Mouse (Mus musculus) CH12.LX (cell line): ENCODE data around the gene Phpt1. TPM values are rescaled to one million over a fixed set of nuclear protein-coding genes. Genes with fewer than 3 reads are reported as not detected.

Source experiments
- DNase-seq: peaks from one replicate; pipeline ENCODE4 v3.0.0-alpha.2; 2013; ENCODE audit errors: extremely low read depth
- H3K27ac ChIP-seq: 2 replicates; pipeline ENCODE4 v1.5.1; 2012; ENCODE audit warnings: low read depth, mild to moderate bottlenecking, control low read depth, moderate library complexity; ENCODE audit not compliant: insufficient read depth
- H3K27me3 ChIP-seq: replicated peaks from 2 replicates; pipeline ENCODE3; 2012; ENCODE audit warnings: inconsistent platforms
- H3K36me3 ChIP-seq, 2 experiments: replicated peaks in 1 of 2; 2 replicates each; pipeline versions ENCODE3 to v1.6.1; 2012; ENCODE audit warnings: inconsistent platforms in 1 of 2, low read length in 1 of 2, mild to moderate bottlenecking in 1 of 2, mixed read lengths in 1 of 2, moderate library complexity in 1 of 2; ENCODE audit not compliant: control insufficient read depth in 1 of 2, insufficient read depth in 1 of 2
- H3K4me1 ChIP-seq, 2 experiments: 2 replicates each; pipeline ENCODE4 v1.6.1; 2012; ENCODE audit warnings: inconsistent platforms in 1 of 2, moderate library complexity in 1 of 2; ENCODE audit not compliant: insufficient read depth in 2 of 2, control insufficient read depth in 1 of 2
- H3K4me2 ChIP-seq: 2 replicates; pipeline ENCODE4 v1.6.1; 2012; ENCODE audit warnings: low read depth, mild to moderate bottlenecking, control low read depth; ENCODE audit not compliant: poor library complexity, insufficient read depth, severe bottlenecking
- H3K4me3 ChIP-seq, 3 experiments: fragments of 150-350 bp in 1 of 3; sonication (generic) in 1 of 3; replicated peaks in 1 of 3; 2 replicates each; pipeline versions ENCODE3 to v1.5.1; 2011 to 2012; ENCODE audit warnings: low read depth in 2 of 3, low read length in 2 of 3, mild to moderate bottlenecking in 2 of 3, moderate library complexity in 2 of 3, control low read depth in 1 of 3, improper control_type of control experiment in 1 of 3, inconsistent platforms in 1 of 3, mixed read lengths in 1 of 3; ENCODE audit not compliant: poor library complexity in 1 of 3
- H3K79me2 ChIP-seq: replicated peaks from 2 replicates; pipeline ENCODE4 v1.6.1; 2012; ENCODE audit warnings: mild to moderate bottlenecking, moderate library complexity; ENCODE audit not compliant: control insufficient read depth, poor library complexity, insufficient read depth, severe bottlenecking; ENCODE audit errors: extremely low read depth
- H3K9ac ChIP-seq: 2 replicates; pipeline ENCODE4 v1.6.1; 2012; ENCODE audit warnings: low read depth, mild to moderate bottlenecking, control low read depth, moderate library complexity; ENCODE audit not compliant: insufficient read depth
- H3K9me3 ChIP-seq: replicated peaks from 2 replicates; pipeline ENCODE3; 2012; ENCODE audit warnings: low read length, inconsistent platforms, mixed read lengths
- BHLHE40 ChIP-seq: IDR thresholded peaks from 2 replicates; pipeline ENCODE4 v1.6.1; 2011; ENCODE audit warnings: mild to moderate bottlenecking, low read depth, low read length, improper control_type of control experiment
- CTCF ChIP-seq, 2 experiments: IDR thresholded peaks in 1 of 2; conservative IDR thresholded peaks in 1 of 2; 2 replicates each; pipeline ENCODE4 v1.5.1; 2011 to 2012; ENCODE audit warnings: low read depth in 2 of 2, low read length in 2 of 2, improper control_type of control experiment in 1 of 2, inconsistent platforms in 1 of 2, mild to moderate bottlenecking in 1 of 2, moderate library complexity in 1 of 2
- IRF4 ChIP-seq: IDR thresholded peaks from 2 replicates; pipeline ENCODE4 v1.6.1; 2014; ENCODE audit warnings: low read depth, mild to moderate bottlenecking, inconsistent platforms, low read length, improper control_type of control experiment
- JUN ChIP-seq: IDR thresholded peaks from 2 replicates; pipeline ENCODE4 v1.6.1; 2011; ENCODE audit warnings: low read depth, mild to moderate bottlenecking, low read length, improper control_type of control experiment, moderate library complexity; ENCODE audit not compliant: insufficient read depth
- KAT2A ChIP-seq: IDR thresholded peaks from 2 replicates; pipeline ENCODE4 v1.6.1; 2012; ENCODE audit warnings: low read length, improper control_type of control experiment, inconsistent platforms; ENCODE audit not compliant: insufficient replicate concordance
- NELFE ChIP-seq: IDR thresholded peaks from 2 replicates; pipeline ENCODE4 v1.6.1; 2011; ENCODE audit warnings: low read depth, low read length, improper control_type of control experiment
- NRF1 ChIP-seq: IDR thresholded peaks from 2 replicates; pipeline ENCODE4 v1.6.1; 2014; ENCODE audit warnings: low read depth, mild to moderate bottlenecking, inconsistent platforms, low read length, improper control_type of control experiment, moderate library complexity
- POLR2A ChIP-seq: IDR thresholded peaks from 2 replicates; pipeline ENCODE4 v1.6.1; 2011; ENCODE audit warnings: low read depth, mild to moderate bottlenecking, improper control_type of control experiment, low read length
- RAD21 ChIP-seq: IDR thresholded peaks from 2 replicates; pipeline ENCODE4 v1.6.1; 2011; ENCODE audit warnings: low read depth, mild to moderate bottlenecking, low read length, improper control_type of control experiment, moderate library complexity
- SIN3A ChIP-seq: IDR thresholded peaks from 2 replicates; pipeline ENCODE4 v1.6.1; 2012; ENCODE audit warnings: low read length, improper control_type of control experiment, inconsistent platforms
- SMC3 ChIP-seq: IDR thresholded peaks from 2 replicates; pipeline ENCODE4 v1.6.1; 2011; ENCODE audit warnings: low read depth, low read length, improper control_type of control experiment
- TCF12 ChIP-seq: IDR thresholded peaks from 2 replicates; pipeline ENCODE4 v1.6.1; 2014; ENCODE audit warnings: low read depth, mild to moderate bottlenecking, inconsistent platforms, low read length, improper control_type of control experiment
- ZC3H11A ChIP-seq: IDR thresholded peaks from 2 replicates; pipeline ENCODE4 v1.6.1; 2012; ENCODE audit warnings: low read depth, mild to moderate bottlenecking, inconsistent platforms, low read length, improper control_type of control experiment
- ZKSCAN1 ChIP-seq: IDR thresholded peaks from 2 replicates; pipeline ENCODE4 v1.6.1; 2012; ENCODE audit warnings: low read depth, inconsistent platforms, low read length, improper control_type of control experiment, borderline replicate concordance
- dilution Hi-C: fragments of 300-500 bp; cut with MboI; formaldehyde crosslinking; loops from 2 replicates; pipeline ENCODE4 v1.14.3; 2020; ENCODE audit warnings: low sequenced_read_pairs; ENCODE audit not compliant: extremely low pct_unique_long_range_greater_than_20kb, extremely low pct_ligation_motif_present
- in situ Hi-C: fragments of 300-500 bp; cut with MboI; formaldehyde crosslinking; loops from 3 replicates; pipeline ENCODE4 v1.14.3; 2019; ENCODE audit warnings: low sequenced_read_pairs, low pct_ligation_motif_present, low pct_unique_long_range_greater_than_20kb, mixed read lengths
- polyA plus RNA-seq: library from polyadenylated mRNA; unstranded; fragments of >175 nt; gene quantifications from 2 replicates; pipeline ENCODE4 v1.2.1, GENCODE M21; 2012; ENCODE audit warnings: low read depth; ENCODE audit not compliant: insufficient read length
- total RNA-seq, 2 experiments: library from RNA; depleted of rRNA; stranded (reverse); fragments of 300-350 nt in 1 of 2; fragments of >200 nt in 1 of 2; gene quantifications; 2 replicates each; pipeline ENCODE4 v1.2.3; 2012 to 2014

Phpt1 gene
- total and polyA plus RNA-seq, 3 experiments, result 37.9 to 66.9 (median 46.6) TPM

DNA sequence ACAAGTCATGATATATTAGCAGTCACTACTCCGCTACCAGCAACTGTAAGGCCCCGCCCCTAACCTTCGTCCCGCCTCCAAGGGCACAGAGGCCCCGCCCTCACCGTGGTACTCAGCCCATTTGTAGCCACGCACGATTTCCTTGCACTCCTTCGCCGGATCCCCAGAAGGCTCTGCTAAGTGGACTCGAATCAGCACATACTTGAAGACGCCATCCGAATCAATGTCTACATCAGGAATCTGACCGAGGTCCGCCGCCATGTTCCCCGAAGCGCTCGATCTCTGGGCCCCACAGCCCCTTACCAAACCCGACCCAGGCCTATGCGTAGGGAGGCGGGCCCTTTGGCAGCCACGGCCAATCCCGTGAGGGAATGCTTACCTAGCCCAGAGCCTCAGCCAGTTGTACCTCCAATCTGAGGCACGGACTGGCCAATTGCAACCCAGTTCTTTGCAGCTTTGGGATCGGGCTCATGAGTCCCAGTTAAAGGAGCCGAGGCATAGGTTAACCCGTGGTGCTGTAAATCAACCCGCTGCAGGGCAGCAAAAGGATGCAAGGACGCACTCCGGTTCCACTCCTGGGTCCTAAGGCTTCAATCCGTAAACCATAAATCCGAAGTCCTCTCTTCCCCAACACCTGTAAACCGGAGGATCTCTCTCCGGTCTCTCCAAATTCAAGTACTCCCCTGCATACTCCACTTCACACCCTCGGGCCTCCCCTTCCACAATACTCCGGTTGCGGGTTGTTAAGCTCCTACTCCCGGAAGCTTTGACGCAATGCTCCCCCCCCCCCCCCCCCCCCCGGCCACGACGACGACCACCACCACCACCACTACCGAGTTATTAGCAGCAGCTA is at the start of gene Phpt1, which contains the start of gene Mamdc4 (continued):
- TF ChIP-seq SIN3A, result peak; percentile 63

DNA sequence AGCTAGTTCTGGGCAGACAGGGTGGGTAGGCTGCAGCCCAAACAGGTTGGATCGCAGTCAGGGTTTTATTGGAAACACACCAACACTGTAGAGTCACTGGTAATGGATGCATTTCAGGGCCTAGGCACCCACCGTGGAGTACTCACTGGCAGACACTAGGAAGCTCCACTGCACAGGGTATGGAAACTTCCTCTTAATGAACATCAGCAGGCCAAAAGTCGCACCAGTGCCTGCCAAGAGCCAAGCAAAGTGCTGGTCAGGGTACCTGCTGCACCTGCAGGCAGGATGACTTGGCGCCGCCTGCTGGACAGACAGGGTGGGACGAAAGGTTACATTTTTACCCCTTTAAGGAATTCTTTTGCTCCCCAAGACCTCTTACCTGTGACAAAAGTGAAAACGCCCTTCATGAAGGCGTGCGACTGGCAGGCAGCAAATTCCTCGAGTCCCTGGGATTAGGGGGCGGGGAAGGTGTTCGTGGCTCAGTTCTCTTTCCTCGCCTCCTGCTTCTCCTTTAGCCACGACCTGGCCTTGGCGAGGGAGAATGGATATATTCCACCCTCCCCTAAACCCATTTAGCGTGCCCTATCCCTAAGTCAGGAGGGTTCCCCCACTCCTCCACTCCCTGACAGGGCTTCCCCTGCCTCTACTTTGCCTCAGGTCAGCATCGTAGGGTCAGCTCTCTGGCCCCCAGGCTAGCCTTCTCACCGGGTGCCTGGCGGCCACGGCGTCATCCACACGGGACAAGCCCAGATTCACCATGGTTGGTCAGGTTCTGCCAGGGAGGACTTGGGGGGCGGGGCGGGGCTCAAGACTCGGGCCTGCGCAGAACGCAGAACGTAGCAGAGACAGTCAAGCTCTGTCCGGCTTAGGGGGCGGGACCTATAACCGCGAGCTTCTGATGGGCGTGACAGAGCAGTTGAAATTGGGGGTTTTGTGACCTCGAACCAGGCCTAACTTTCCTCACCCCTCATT is 46.5 kb upstream of the Phpt1 start, which contains the start of gene Tmem141:
TSS of gene Tmem141 (minus strand) at position 777 of the 972 bp plus-strand sequence.
- Histone ChIP-seq H3K4me2 (peak within 1 kb of the TSS; percentile 82), H3K27ac (no peak within 1 kb of the TSS), H3K79me2 (no peaks in the 10 kb centered on the region), H3K36me3 (peaks cover 0 to 3% of the 10 kb centered on the region in 2 experiments), H3K9ac (peak within 1 kb of the TSS; percentile 51; the same call in 1 of the 2 replicates), H3K9me3 (no peaks in the 10 kb centered on the region), H3K27me3 (peaks cover 42% of the 10 kb centered on the region), H3K4me3 (peak within 1 kb of the TSS; percentile 52 to 60 (median 56)), H3K4me1 (peaks cover 0 to 10% of the 10 kb centered on the region in 2 experiments; a peak in 2 of 4 replicates)
- TF ChIP-seq SIN3A (no peak), POLR2A (peak; percentile 56; the same call in 1 of the 2 replicates), NRF1 (peak; percentile 87), SMC3 (peak; percentile 54), KAT2A (no peak), TCF12 (peak; percentile 35; the same call in 1 of the 2 replicates), NELFE (no peak), RAD21 (peak; percentile 38), CTCF (conservative IDR thresholded peaks at IDR 0.05 in 1 of 2, IDR thresholded peaks at IDR 0.05 in 1 of 2; ENCODE audit: low read depth in 2 of 2, low read length in 2 of 2) (peak; percentile 69 to 74), BHLHE40 (no peak), ZC3H11A (no peak), IRF4 (peak; percentile 27; the same call in 1 of the 2 replicates), ZKSCAN1 (no peak)
- in situ Hi-C loops (no loop called here), dilution Hi-C loops (no loop called here)
- peak; percentile 80 for DNase-seq

DNA sequence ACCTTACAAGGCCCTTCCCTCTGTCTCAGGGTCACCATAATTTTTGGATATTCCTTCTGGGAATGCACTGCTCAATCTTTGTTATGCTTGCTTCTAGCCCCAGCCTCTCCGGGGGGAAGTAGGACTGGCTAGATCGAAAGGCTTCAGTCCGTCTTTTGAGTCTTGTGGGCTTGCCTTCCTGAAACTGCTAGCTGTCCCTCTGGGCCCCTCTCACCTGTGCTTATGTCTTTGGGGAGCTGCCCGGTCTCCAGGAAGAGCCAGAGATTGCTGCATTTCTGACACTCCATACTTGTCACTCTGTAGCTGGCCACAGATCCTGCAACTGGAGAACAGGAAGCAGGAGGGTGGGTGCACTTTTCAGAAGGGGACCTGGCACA is 45.8 kb upstream of the Phpt1 start:
- no peak overlapping the region for H3K27ac ChIP-seq
- H3K4me2 ChIP-seq, result no peak overlapping the region
- dilution Hi-C loops, result no loop called here
- H3K4me1 ChIP-seq, result peaks cover 0 to 10% of the 10 kb centered on the region in 2 experiments; a peak in 2 of 4 replicates
- H3K79me2 ChIP-seq, result no peaks in the 10 kb centered on the region
- H3K36me3 ChIP-seq, result peaks cover 0 to 3% of the 10 kb centered on the region in 2 experiments
- peaks cover 35% of the 10 kb centered on the region for H3K27me3 ChIP-seq
- H3K9me3 ChIP-seq, result no peaks in the 10 kb centered on the region
- no peak overlapping the region for H3K9ac ChIP-seq
- no peak overlapping the region for H3K4me3 ChIP-seq
- in situ Hi-C loops, result no loop called here
- no peak for DNase-seq
- TF ChIP-seq RAD21 (no peak), ZKSCAN1 (no peak), JUN (no peak)
- TF ChIP-seq, all 38 proteins: peak for 0
